Mouse (Mus musculus): ENCODE measurements around the gene Crtap. TPM values are rescaled to one million over a fixed set of nuclear protein-coding genes. Genes with fewer than 3 reads are reported as not detected.

Crtap gene
- polyA plus RNA-seq, 1 experiment from 2014 or later, result 37.6 TPM

- H3K4me2 ChIP-seq, result no peak overlapping the region
- H3K9me3 ChIP-seq (ENCODE audit: control insufficient read depth, low read length), result no peaks in the 10 kb centered on the region
- H3K4me1 ChIP-seq (ENCODE audit: control insufficient read depth, insufficient read depth, low read length), result no peaks in the 10 kb centered on the region
- H3K4me3 ChIP-seq (ENCODE audit: low read depth, low read length), result no peak overlapping the region
- H3K9ac ChIP-seq (ENCODE audit: low read length), result no peak overlapping the region
- DNase-seq (ENCODE audit: low spot score, missing footprints) (peak; percentile 92), ATAC-seq (ENCODE audit: low FRiP score) (0 out of 2 replicates have a peak, but pooled peaks have one; percentile 15)
- H3K27me3 ChIP-seq (ENCODE audit: control insufficient read depth, insufficient read depth, low read length), result no peaks in the 10 kb centered on the region
- H3K27ac ChIP-seq (ENCODE audit: low read depth, low read length), result no peak overlapping the region
- H3K36me3 ChIP-seq (ENCODE audit: control insufficient read depth, insufficient read depth, low read length), result no peaks in the 10 kb centered on the region; the same call in 1 of the 2 replicates
- WGBS, result 70% methylated on average over 7 of the region's 7 CpGs
Measured at GRCm38 (mm10) chr9:114418187-114418586, 27.7 kb upstream of the Crtap start.

DNA sequence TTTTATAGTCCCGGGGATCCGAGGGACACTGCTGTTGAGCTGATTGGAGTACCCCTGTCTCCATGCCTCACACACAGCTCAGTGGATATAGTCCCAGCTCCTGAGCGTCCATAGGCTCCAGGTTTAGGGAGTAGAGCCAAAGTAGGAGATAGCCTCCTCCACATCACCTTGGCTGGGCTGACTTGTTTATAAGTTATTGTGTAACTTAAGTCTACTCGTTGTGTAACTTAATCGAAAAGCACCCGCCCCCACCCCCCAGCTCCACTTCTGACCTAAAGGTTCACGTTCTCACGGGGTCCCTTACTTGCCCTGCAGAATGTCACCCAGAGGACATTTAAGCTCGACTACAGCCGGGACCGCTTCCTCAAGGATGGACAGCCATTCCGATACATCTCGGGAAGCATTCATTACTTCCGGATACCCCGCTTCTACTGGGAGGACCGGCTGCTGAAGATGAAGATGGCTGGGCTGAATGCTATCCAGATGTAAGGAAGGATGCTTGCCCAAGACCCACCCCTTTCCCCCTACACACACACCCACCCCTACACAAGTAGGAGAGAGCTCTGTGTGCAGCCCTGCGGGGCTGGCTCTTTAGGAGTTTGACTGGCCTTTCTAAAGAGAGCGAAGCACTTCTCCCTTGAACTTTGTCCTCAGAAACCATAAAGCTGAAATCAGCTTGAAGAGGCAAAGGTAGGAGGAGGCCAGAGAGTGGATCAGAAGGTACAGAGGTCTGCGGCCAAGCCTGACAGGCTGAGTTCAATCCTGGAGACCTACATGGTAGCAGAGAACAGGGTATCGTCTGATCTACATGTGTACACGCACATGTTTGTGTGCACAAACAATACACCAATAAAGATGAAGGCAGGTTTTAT, 26.4 kb upstream of the Crtap start:
- Histone ChIP-seq H3K36me3 (ENCODE audit: control insufficient read depth, insufficient read depth, low read length) (no peaks in the 10 kb centered on the region; the same call in 1 of the 2 replicates), H3K27ac (ENCODE audit: low read depth, low read length) (no peak overlapping the region), H3K9ac (ENCODE audit: low read length) (no peak overlapping the region), H3K9me3 (ENCODE audit: control insufficient read depth, low read length) (no peaks in the 10 kb centered on the region), H3K4me1 (ENCODE audit: control insufficient read depth, insufficient read depth, low read length) (no peaks in the 10 kb centered on the region), H3K27me3 (ENCODE audit: control insufficient read depth, insufficient read depth, low read length) (no peaks in the 10 kb centered on the region), H3K4me2 (no peak overlapping the region), H3K4me3 (ENCODE audit: low read depth, low read length) (no peak overlapping the region)
- 93% methylated on average over 21 of the region's 21 CpGs for whole genome bisulfite sequencing
- DNase-seq (ENCODE audit: low spot score, missing footprints) (peak; percentile 23), ATAC-seq (ENCODE audit: low FRiP score) (no peak)

DNA sequence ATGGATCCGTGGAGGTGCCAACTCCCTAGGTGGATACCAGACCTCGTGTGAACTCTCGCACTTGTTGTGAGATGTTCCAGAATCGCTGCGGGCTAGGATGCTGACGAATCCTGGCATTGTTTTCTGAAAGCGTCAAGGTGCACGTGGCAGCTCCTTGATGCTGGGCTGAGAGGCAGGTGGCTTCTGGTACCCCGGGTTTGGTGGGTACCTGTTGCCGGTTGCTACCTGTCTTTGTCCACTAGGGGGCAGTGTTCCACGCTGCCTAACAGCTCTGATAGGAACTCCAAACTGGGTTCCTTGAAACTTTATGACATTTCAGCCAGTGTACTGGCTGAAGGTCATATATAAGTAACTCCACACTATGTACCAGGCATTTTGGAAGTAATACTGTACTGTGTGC, 25.2 kb upstream of the Crtap start:
- WGBS, result 23% methylated on average over 11 of the region's 11 CpGs
- H3K9ac ChIP-seq (ENCODE audit: low read length), result no peak overlapping the region
- 0 out of 2 replicates have a peak, but pooled peaks have one; percentile 28 for ATAC-seq (ENCODE audit: low FRiP score)
- H3K4me2 ChIP-seq, result no peak overlapping the region
- 0 out of 2 replicates have a peak, but pooled peaks cover 2% of the 10 kb centered on the region for H3K9me3 ChIP-seq (ENCODE audit: control insufficient read depth, low read length)
- H3K36me3 ChIP-seq (ENCODE audit: control insufficient read depth, insufficient read depth, low read length), result no peaks in the 10 kb centered on the region
- peak; percentile 93 for DNase-seq (ENCODE audit: low spot score, missing footprints)
- no peak overlapping the region for H3K4me3 ChIP-seq (ENCODE audit: low read depth, low read length)
- H3K27me3 ChIP-seq (ENCODE audit: control insufficient read depth, insufficient read depth, low read length), result no peaks in the 10 kb centered on the region
- no peaks in the 10 kb centered on the region for H3K4me1 ChIP-seq (ENCODE audit: control insufficient read depth, insufficient read depth, low read length)
- no peak overlapping the region for H3K27ac ChIP-seq (ENCODE audit: low read depth, low read length)

GRCm38 (mm10) chr9:114413866-114414265, 23.4 kb upstream of the Crtap start:
- H3K4me3 ChIP-seq (ENCODE audit: low read depth, low read length), result no peak overlapping the region
- WGBS, result 91% methylated on average over 12 of the region's 12 CpGs
- H3K4me1 ChIP-seq (ENCODE audit: control insufficient read depth, insufficient read depth, low read length), result no peaks in the 10 kb centered on the region
- no peak for ATAC-seq (ENCODE audit: low FRiP score)
- no peak overlapping the region for H3K9ac ChIP-seq (ENCODE audit: low read length)
- 0 out of 2 replicates have a peak, but pooled peaks cover 2% of the 10 kb centered on the region for H3K36me3 ChIP-seq (ENCODE audit: control insufficient read depth, insufficient read depth, low read length)
- no peak for DNase-seq (ENCODE audit: low spot score, missing footprints)
- no peaks in the 10 kb centered on the region for H3K27me3 ChIP-seq (ENCODE audit: control insufficient read depth, insufficient read depth, low read length)
- no peak overlapping the region for H3K4me2 ChIP-seq
- H3K9me3 ChIP-seq (ENCODE audit: control insufficient read depth, low read length), result 0 out of 2 replicates have a peak, but pooled peaks cover 2% of the 10 kb centered on the region
- no peak overlapping the region for H3K27ac ChIP-seq (ENCODE audit: low read depth, low read length)

DNA sequence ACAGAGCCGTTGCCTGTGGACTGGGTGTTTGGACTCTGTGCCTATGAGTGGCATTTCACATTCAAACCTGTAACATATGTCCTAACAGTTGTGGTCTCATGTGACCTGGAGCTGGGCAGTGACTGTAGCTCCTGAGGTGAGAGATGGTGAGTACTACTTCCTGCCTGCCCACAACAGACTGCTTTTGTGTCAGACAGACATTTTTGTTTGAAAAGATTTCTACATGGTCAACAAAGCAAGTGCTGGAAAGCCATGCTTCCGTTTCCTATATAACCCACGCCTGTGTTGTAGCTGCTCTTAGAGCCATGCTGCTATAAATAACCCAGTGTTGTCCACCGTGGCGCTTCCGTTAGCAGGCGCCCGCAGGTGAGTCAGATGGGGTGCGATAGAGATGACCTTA, 21.9 kb upstream of the Crtap start:
- Histone ChIP-seq H3K9me3 (ENCODE audit: control insufficient read depth, low read length) (0 out of 2 replicates have a peak, but pooled peaks cover 2% of the 10 kb centered on the region), H3K27me3 (ENCODE audit: control insufficient read depth, insufficient read depth, low read length) (no peaks in the 10 kb centered on the region), H3K4me2 (no peak overlapping the region), H3K36me3 (ENCODE audit: control insufficient read depth, insufficient read depth, low read length) (0 out of 2 replicates have a peak, but pooled peaks cover 2% of the 10 kb centered on the region), H3K4me1 (ENCODE audit: control insufficient read depth, insufficient read depth, low read length) (no peaks in the 10 kb centered on the region), H3K4me3 (ENCODE audit: low read depth, low read length) (no peak overlapping the region), H3K27ac (ENCODE audit: low read depth, low read length) (no peak overlapping the region), H3K9ac (ENCODE audit: low read length) (no peak overlapping the region)
- WGBS, result 93% methylated on average over 9 of the region's 9 CpGs
- DNase-seq (ENCODE audit: low spot score, missing footprints) (peak; percentile 61), ATAC-seq (ENCODE audit: low FRiP score) (no peak)

- Histone ChIP-seq H3K4me3 (ENCODE audit: low read depth, low read length) (no peak overlapping the region), H3K4me2 (no peak overlapping the region), H3K9me3 (ENCODE audit: control insufficient read depth, low read length) (0 out of 2 replicates have a peak, but pooled peaks cover 2% of the 10 kb centered on the region), H3K9ac (ENCODE audit: low read length) (no peak overlapping the region), H3K27me3 (ENCODE audit: control insufficient read depth, insufficient read depth, low read length) (no peaks in the 10 kb centered on the region), H3K27ac (ENCODE audit: low read depth, low read length) (no peak overlapping the region), H3K36me3 (ENCODE audit: control insufficient read depth, insufficient read depth, low read length) (0 out of 2 replicates have a peak, but pooled peaks cover 2% of the 10 kb centered on the region), H3K4me1 (ENCODE audit: control insufficient read depth, insufficient read depth, low read length) (no peaks in the 10 kb centered on the region)
- ATAC-seq (ENCODE audit: low FRiP score), result no peak
- DNase-seq (ENCODE audit: low spot score, missing footprints), result no peak
- 91% methylated on average over 5 of the region's 5 CpGs for WGBS
Measured at GRCm38 (mm10) chr9:114411295-114411694, 20.8 kb upstream of the Crtap start.

GRCm38 (mm10) chr9:114410313-114410862, 19.9 kb upstream of the Crtap start:
- Histone ChIP-seq H3K27ac (ENCODE audit: low read depth, low read length) (no peak overlapping the region), H3K9me3 (ENCODE audit: control insufficient read depth, low read length) (0 out of 2 replicates have a peak, but pooled peaks cover 2% of the 10 kb centered on the region), H3K4me1 (ENCODE audit: control insufficient read depth, insufficient read depth, low read length) (no peaks in the 10 kb centered on the region), H3K27me3 (ENCODE audit: control insufficient read depth, insufficient read depth, low read length) (no peaks in the 10 kb centered on the region), H3K36me3 (ENCODE audit: control insufficient read depth, insufficient read depth, low read length) (peaks cover 9% of the 10 kb centered on the region), H3K9ac (ENCODE audit: low read length) (no peak overlapping the region), H3K4me3 (ENCODE audit: low read depth, low read length) (no peak overlapping the region), H3K4me2 (no peak overlapping the region)
- no peak for ATAC-seq (ENCODE audit: low FRiP score)
- WGBS, result 96% methylated on average over 11 of the region's 11 CpGs
- DNase-seq (ENCODE audit: low spot score, missing footprints), result no peak

DNA sequence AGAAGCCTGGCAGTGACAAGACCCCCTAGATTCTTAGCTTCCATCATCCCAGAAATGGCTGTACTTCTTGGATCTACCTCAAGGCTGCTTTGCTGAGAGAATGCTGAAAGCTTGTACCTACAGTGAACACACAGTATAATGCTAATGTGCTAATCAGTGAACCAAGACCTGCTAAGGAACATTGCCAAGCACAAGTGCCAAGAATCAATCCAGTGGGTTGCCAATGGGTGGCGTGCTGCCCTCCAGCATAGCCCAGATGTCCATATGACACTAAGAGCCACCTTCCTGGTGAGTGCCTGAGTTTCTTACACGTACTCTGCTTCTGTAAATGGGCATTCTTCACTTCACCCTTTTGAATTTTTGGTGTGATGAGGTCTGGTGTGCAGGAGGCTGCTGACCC, 17.2 kb upstream of the Crtap start:
- H3K9ac ChIP-seq (ENCODE audit: low read length), result no peak overlapping the region
- peaks cover 17% of the 10 kb centered on the region for H3K36me3 ChIP-seq (ENCODE audit: control insufficient read depth, insufficient read depth, low read length)
- H3K27me3 ChIP-seq (ENCODE audit: control insufficient read depth, insufficient read depth, low read length), result no peaks in the 10 kb centered on the region
- no peaks in the 10 kb centered on the region for H3K4me1 ChIP-seq (ENCODE audit: control insufficient read depth, insufficient read depth, low read length)
- DNase-seq (ENCODE audit: low spot score, missing footprints) (no peak), ATAC-seq (ENCODE audit: low FRiP score) (no peak)
- WGBS, result 85% methylated on average over 2 of the region's 2 CpGs
- H3K4me3 ChIP-seq (ENCODE audit: low read depth, low read length), result no peak overlapping the region
- H3K27ac ChIP-seq (ENCODE audit: low read depth, low read length), result no peak overlapping the region
- no peak overlapping the region for H3K4me2 ChIP-seq
- 0 out of 2 replicates have a peak, but pooled peaks cover 2% of the 10 kb centered on the region for H3K9me3 ChIP-seq (ENCODE audit: control insufficient read depth, low read length)

DNA sequence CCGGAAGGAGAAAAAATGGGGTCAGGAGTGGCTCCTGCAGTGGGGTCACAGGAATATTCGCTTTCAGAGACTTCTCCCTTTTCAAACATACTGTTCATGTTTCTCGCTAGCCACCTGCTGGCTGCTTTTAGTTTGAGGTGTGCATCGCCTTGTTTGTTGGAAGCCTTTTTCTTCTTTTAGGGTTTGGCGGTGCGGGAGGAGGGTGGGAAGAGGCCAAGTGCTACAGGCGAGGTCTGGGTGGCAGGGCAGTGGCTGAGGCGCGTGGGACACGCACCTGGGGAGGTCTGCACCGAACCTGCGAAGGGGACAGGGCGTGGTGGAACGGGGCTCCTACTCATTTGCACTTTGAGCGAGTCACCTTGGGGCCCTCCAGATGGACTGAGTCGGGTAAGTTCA, 11.2 kb upstream of the Crtap start:
- Histone ChIP-seq H3K27me3 (ENCODE audit: control insufficient read depth, insufficient read depth, low read length) (no peaks in the 10 kb centered on the region), H3K36me3 (ENCODE audit: control insufficient read depth, insufficient read depth, low read length) (peaks cover 15% of the 10 kb centered on the region), H3K27ac (ENCODE audit: low read depth, low read length) (peak overlapping the region; percentile 72; the same call in 1 of the 2 replicates), H3K4me1 (ENCODE audit: control insufficient read depth, insufficient read depth, low read length) (peaks cover 8% of the 10 kb centered on the region), H3K4me3 (ENCODE audit: low read depth, low read length) (peak overlapping the region; percentile 83), H3K9ac (ENCODE audit: low read length) (peak overlapping the region; percentile 84), H3K4me2 (peak overlapping the region; percentile 78), H3K9me3 (ENCODE audit: control insufficient read depth, low read length) (no peaks in the 10 kb centered on the region)
- WGBS, result 5% methylated on average over 16 of the region's 16 CpGs
- DNase-seq (ENCODE audit: low spot score, missing footprints) (no peak), ATAC-seq (ENCODE audit: low FRiP score) (0 out of 2 replicates have a peak, but pooled peaks have one; percentile 0)

Measured in midbrain, embryonic 11.5 days (tissue).